Mouse (Mus musculus): ENCODE results near the gene Pgm5. TPM values are rescaled to one million over a fixed set of nuclear protein-coding genes. Genes with fewer than 3 reads are reported as not detected.

Pgm5 gene
- total RNA-seq, 2 experiments from 2014 or later, result not detected

GRCm38 (mm10) chr19:24634602-24635001 is 227.1 kb downstream of the Pgm5 start:
- peak; percentile 97 for ATAC-seq (replicated peaks; ENCODE audit: low FRiP score, low TSS enrichment, poor library complexity, severe bottlenecking)

Other genes with a start within 250 kb of the Pgm5 start
- gene Tmem252, start 187.8 kb downstream of the Pgm5 start, total RNA-seq (2014; fragmentation: Nextera tagmentation), result not detected in 2 replicates
- not detected in 2 replicates for gene Tmem252, start 187.8 kb downstream of the Pgm5 start, total RNA-seq (2017)
- 165 and 186 TPM in 2 replicates for gene Gm10053, start 13.8 kb upstream of the Pgm5 start, total RNA-seq (2014; fragmentation: Nextera tagmentation)
- 47.6 and 162 TPM in 2 replicates for gene Gm10053, start 13.8 kb upstream of the Pgm5 start, total RNA-seq (2017)
- gene Foxd4, start 39.3 kb upstream of the Pgm5 start, total RNA-seq (2014; fragmentation: Nextera tagmentation), result not detected in 2 replicates
- gene Foxd4, start 39.3 kb upstream of the Pgm5 start, total RNA-seq (2017), result not detected in 2 replicates
- 12.1 and 26.2 TPM in 2 replicates for gene Cbwd1, start 99.8 kb upstream of the Pgm5 start, total RNA-seq (2014; fragmentation: Nextera tagmentation)
- 35.4 and 46.7 TPM in 2 replicates for gene Cbwd1, start 99.8 kb upstream of the Pgm5 start, total RNA-seq (2017)
- 36.4 and 76.9 TPM in 2 replicates for gene Dock8, start 137.7 kb upstream of the Pgm5 start, total RNA-seq (2014; fragmentation: Nextera tagmentation)
- 21.8 and 24.9 TPM in 2 replicates for gene Dock8, start 137.7 kb upstream of the Pgm5 start, total RNA-seq (2017)